Mouse (Mus musculus): ENCODE measurements around the gene Slc9a7. TPM values are rescaled to one million over a fixed set of nuclear protein-coding genes. Genes with fewer than 3 reads are reported as not detected.

Slc9a7 gene
- polyA plus RNA-seq, 1 experiment from 2014 or later = 5.0 TPM

DNA sequence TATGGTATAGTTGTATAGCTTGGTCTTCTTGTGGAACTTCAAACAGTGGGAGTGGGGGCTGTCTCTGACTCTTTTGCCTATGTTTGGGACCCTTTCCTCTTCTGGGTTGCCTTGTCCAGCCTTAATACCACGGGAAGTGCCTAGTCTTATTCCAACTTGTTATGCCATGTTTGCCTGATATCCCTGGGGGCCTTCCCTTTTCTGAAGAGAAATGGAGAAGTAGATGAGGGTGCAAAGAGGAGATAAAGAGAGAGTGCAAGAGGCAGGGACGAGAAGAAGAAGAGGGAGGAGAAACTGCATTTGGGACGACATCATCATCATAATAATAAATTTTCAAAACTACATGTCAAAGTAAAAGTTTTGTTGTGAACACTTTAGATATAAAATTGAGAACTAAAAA lies 21.6 kb downstream of the Slc9a7 start:
- Histone ChIP-seq H3K27me3 (no peaks in the 10 kb centered on the region), H3K9ac (replicated peaks) (no peak overlapping the region), H3K9me3 (no peaks in the 10 kb centered on the region), H3K4me3 (replicated peaks) (no peak overlapping the region), H3K36me3 (no peaks in the 10 kb centered on the region), H3K4me2 (replicated peaks) (no peak overlapping the region), H3K4me1 (replicated peaks) (no peaks in the 10 kb centered on the region), H3K27ac (no peak overlapping the region)
- 79% methylated on average over 3 of the region's 3 CpGs for WGBS
- ATAC-seq = no peak

- H3K4me1 ChIP-seq (replicated peaks) = no peaks in the 10 kb centered on the region
- WGBS = 84% methylated on average over 2 of the region's 2 CpGs
- no peak for ATAC-seq
Measured at GRCm38 (mm10) chrX:20264370-20264769, 27.2 kb downstream of the Slc9a7 start.

DNA sequence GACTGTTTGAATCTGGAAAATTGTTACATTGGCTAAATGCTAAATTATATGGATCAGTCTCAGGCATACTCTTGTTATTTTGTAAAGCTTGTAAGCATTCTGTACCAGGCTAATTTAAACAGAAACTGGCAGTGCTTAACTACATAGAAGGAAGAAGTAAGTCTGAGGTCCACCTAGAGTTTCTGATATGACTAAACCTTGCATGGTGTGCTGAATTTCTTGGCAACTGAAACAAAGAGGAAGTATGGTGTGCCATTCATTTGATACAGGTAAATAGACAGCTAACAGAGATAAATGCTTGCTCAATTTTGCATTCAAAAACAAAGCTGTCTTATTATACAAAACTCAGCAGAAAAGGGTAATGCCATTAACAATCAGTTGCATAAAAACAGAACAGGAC lies 63.5 kb downstream of the Slc9a7 start:
- no peak overlapping the region for H3K27ac ChIP-seq
- no peak overlapping the region for H3K4me3 ChIP-seq (replicated peaks)
- no peaks in the 10 kb centered on the region for H3K27me3 ChIP-seq
- no peaks in the 10 kb centered on the region for H3K36me3 ChIP-seq
- H3K4me1 ChIP-seq (replicated peaks) = no peaks in the 10 kb centered on the region
- no peak overlapping the region for H3K4me2 ChIP-seq (replicated peaks)
- H3K9ac ChIP-seq (replicated peaks) = no peak overlapping the region
- no peaks in the 10 kb centered on the region for H3K9me3 ChIP-seq
- ATAC-seq = no peak

More at GRCm38 (mm10) chrX:20264370-20264769, 27.2 kb downstream of the Slc9a7 start:
- Histone ChIP-seq H3K4me3 (replicated peaks) (no peak overlapping the region), H3K27ac (no peak overlapping the region), H3K36me3 (no peaks in the 10 kb centered on the region), H3K4me2 (replicated peaks) (no peak overlapping the region), H3K27me3 (no peaks in the 10 kb centered on the region), H3K9me3 (no peaks in the 10 kb centered on the region), H3K9ac (replicated peaks) (no peak overlapping the region)

GRCm38 (mm10) chrX:20221486-20221885 lies 70.1 kb downstream of the Slc9a7 start:
- 100% methylated on average over 2 of the region's 2 CpGs for WGBS
- no peak for ATAC-seq
- H3K36me3 ChIP-seq = no peaks in the 10 kb centered on the region
- no peaks in the 10 kb centered on the region for H3K27me3 ChIP-seq
- no peak overlapping the region for H3K4me2 ChIP-seq (replicated peaks)
- H3K4me1 ChIP-seq (replicated peaks) = no peaks in the 10 kb centered on the region
- H3K9me3 ChIP-seq = no peaks in the 10 kb centered on the region
- H3K4me3 ChIP-seq (replicated peaks) = no peak overlapping the region
- no peak overlapping the region for H3K27ac ChIP-seq
- no peak overlapping the region for H3K9ac ChIP-seq (replicated peaks)

GRCm38 (mm10) chrX:20185616-20186015 lies 106.0 kb downstream of the Slc9a7 start:
- Histone ChIP-seq H3K27ac (no peak overlapping the region), H3K36me3 (no peaks in the 10 kb centered on the region), H3K9ac (replicated peaks) (no peak overlapping the region), H3K4me3 (replicated peaks) (no peak overlapping the region), H3K4me1 (replicated peaks) (no peaks in the 10 kb centered on the region), H3K9me3 (no peaks in the 10 kb centered on the region), H3K27me3 (no peaks in the 10 kb centered on the region), H3K4me2 (replicated peaks) (no peak overlapping the region)
- 70% methylated on average over 3 of the region's 3 CpGs for WGBS
- ATAC-seq = no peak

DNA sequence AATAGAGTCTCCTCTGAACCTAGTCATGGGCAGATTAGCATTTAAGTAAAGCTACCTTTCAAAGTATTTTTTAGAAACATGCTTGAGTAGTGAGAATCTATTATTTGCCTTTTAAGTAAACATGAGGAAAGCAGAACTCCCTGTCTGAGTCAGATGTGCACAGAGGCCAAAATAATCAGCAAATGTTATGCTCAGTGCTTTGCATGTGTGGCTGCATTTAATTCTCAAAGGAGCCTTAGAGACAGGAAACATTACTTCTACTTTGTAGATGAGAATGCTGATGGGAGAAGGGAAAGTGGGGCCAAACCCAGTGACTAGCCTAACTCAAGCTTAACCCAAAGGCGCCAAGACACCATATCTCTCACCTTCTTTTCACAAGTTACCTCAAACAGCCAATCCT lies 114.8 kb downstream of the Slc9a7 start:
- Histone ChIP-seq H3K4me2 (replicated peaks) (no peak overlapping the region), H3K27me3 (no peaks in the 10 kb centered on the region), H3K9me3 (no peaks in the 10 kb centered on the region), H3K27ac (no peak overlapping the region), H3K36me3 (no peaks in the 10 kb centered on the region), H3K9ac (replicated peaks) (no peak overlapping the region), H3K4me1 (replicated peaks) (no peaks in the 10 kb centered on the region), H3K4me3 (replicated peaks) (no peak overlapping the region)
- WGBS = 88% methylated on average over 1 of the region's 1 CpGs
- no peak for ATAC-seq

- H3K36me3 ChIP-seq = no peaks in the 10 kb centered on the region
- no peak for ATAC-seq
Measured at GRCm38 (mm10) chrX:20168430-20168829, 123.2 kb downstream of the Slc9a7 start.

GRCm38 (mm10) chrX:20164984-20165383 lies 126.6 kb downstream of the Slc9a7 start:
- Histone ChIP-seq H3K4me2 (replicated peaks) (no peak overlapping the region), H3K27ac (no peak overlapping the region), H3K36me3 (no peaks in the 10 kb centered on the region), H3K4me1 (replicated peaks) (no peaks in the 10 kb centered on the region), H3K9me3 (no peaks in the 10 kb centered on the region), H3K9ac (replicated peaks) (no peak overlapping the region), H3K27me3 (no peaks in the 10 kb centered on the region), H3K4me3 (replicated peaks) (no peak overlapping the region)
- no peak for ATAC-seq
- 78% methylated on average over 3 of the region's 3 CpGs for WGBS

More at GRCm38 (mm10) chrX:20168430-20168829, 123.2 kb downstream of the Slc9a7 start:
- H3K9ac ChIP-seq (replicated peaks) = no peak overlapping the region
- no peak overlapping the region for H3K27ac ChIP-seq
- H3K9me3 ChIP-seq = no peaks in the 10 kb centered on the region
- H3K4me1 ChIP-seq (replicated peaks) = no peaks in the 10 kb centered on the region
- no peak overlapping the region for H3K4me3 ChIP-seq (replicated peaks)
- H3K27me3 ChIP-seq = no peaks in the 10 kb centered on the region
- no peak overlapping the region for H3K4me2 ChIP-seq (replicated peaks)

DNA sequence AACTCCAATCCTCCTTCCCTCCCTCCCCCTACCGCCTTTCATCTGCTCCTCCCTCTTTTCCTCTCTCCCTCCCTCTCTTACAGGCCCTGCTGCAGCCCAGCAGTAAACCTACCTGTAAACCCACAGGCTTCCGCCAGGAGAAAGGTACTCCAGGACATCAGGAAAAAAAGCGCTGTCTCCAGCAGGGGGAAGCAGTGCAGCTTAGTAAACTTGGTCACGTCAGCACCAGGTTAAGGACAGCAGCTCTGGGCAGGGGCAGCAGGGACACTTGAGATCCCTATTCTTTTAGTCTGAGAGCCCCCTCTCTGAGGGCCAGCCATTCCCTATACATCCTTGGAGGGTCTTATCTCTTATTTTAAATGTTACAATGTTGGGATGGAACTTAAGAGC lies 129.3 kb downstream of the Slc9a7 start:
- no peaks in the 10 kb centered on the region for H3K9me3 ChIP-seq
- H3K4me3 ChIP-seq (replicated peaks) = no peak overlapping the region
- WGBS = 12% methylated on average over 4 of the region's 4 CpGs
- H3K9ac ChIP-seq (replicated peaks) = no peak overlapping the region
- H3K27me3 ChIP-seq = no peaks in the 10 kb centered on the region
- no peaks in the 10 kb centered on the region for H3K4me1 ChIP-seq (replicated peaks)
- H3K27ac ChIP-seq = no peak overlapping the region
- ATAC-seq = peak; percentile 65
- H3K36me3 ChIP-seq = no peaks in the 10 kb centered on the region
- no peak overlapping the region for H3K4me2 ChIP-seq (replicated peaks)

- Histone ChIP-seq H3K27me3 (no peaks in the 10 kb centered on the region), H3K9ac (replicated peaks) (no peak overlapping the region), H3K4me3 (replicated peaks) (no peak overlapping the region), H3K36me3 (no peaks in the 10 kb centered on the region), H3K27ac (no peak overlapping the region), H3K9me3 (no peaks in the 10 kb centered on the region), H3K4me1 (replicated peaks) (no peaks in the 10 kb centered on the region), H3K4me2 (replicated peaks) (no peak overlapping the region)
- WGBS = 58% methylated on average over 9 of the region's 9 CpGs
- no peak for ATAC-seq
Measured at GRCm38 (mm10) chrX:20161687-20162321, 129.8 kb downstream of the Slc9a7 start.

DNA sequence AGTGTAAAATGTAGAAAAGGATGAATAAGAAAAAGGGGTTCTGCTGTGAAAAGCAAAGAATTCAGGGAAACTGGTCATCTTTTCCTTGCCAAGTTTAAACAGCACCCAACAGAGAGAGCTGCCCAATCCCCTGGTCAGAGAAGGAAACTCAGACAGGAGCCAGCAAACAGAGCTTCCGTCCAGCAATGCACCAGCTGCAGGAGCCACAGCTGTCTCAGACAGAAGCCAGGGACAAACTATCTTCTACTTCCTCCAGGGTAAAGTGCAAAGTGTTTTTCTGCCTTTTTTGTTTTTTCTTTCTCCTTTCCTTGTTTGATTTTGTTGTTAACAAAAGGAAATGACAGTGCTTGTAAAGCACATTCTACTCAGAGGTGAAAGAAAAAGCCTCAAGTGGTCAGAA lies 131.3 kb downstream of the Slc9a7 start:
- H3K4me3 ChIP-seq (replicated peaks) = no peak overlapping the region
- H3K9me3 ChIP-seq = no peaks in the 10 kb centered on the region
- no peaks in the 10 kb centered on the region for H3K27me3 ChIP-seq
- H3K4me1 ChIP-seq (replicated peaks) = no peaks in the 10 kb centered on the region
- H3K36me3 ChIP-seq = no peaks in the 10 kb centered on the region
- no peak for ATAC-seq
- no peak overlapping the region for H3K27ac ChIP-seq
- 62% methylated on average over 1 of the region's 1 CpGs for WGBS
- no peak overlapping the region for H3K4me2 ChIP-seq (replicated peaks)
- no peak overlapping the region for H3K9ac ChIP-seq (replicated peaks)

GRCm38 (mm10) chrX:20157519-20157918 lies 134.1 kb downstream of the Slc9a7 start:
- WGBS = 15% methylated on average over 2 of the region's 2 CpGs
- ATAC-seq = no peak

DNA sequence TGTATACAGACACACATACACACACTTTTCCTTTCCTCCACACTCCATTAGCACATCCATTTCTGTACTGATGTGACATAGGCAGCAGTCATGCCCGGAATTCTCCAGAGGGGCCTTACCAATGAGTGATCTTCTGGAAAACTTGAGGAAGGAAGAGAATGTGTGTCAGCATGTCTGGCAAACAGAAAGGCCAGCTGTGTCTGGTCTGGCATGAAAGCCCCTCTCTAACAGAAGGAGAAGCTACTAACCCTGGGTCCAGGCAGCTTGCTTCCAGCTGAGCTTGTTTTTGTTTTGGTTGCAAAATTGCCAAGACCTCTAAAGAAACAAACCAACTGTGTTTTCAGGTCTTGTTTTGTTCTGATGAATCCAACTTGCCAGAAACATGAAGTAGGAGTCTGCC lies 162.1 kb downstream of the Slc9a7 start:
- H3K4me2 ChIP-seq (replicated peaks) = no peak overlapping the region
- no peaks in the 10 kb centered on the region for H3K9me3 ChIP-seq
- H3K27ac ChIP-seq = no peak overlapping the region
- 89% methylated on average over 1 of the region's 1 CpGs for WGBS
- H3K27me3 ChIP-seq = no peaks in the 10 kb centered on the region
- H3K4me1 ChIP-seq (replicated peaks) = no peaks in the 10 kb centered on the region
- no peak for ATAC-seq
- no peak overlapping the region for H3K4me3 ChIP-seq (replicated peaks)
- H3K9ac ChIP-seq (replicated peaks) = no peak overlapping the region
- H3K36me3 ChIP-seq = no peaks in the 10 kb centered on the region

More at GRCm38 (mm10) chrX:20157519-20157918, 134.1 kb downstream of the Slc9a7 start:
- Histone ChIP-seq H3K4me2 (replicated peaks) (no peak overlapping the region), H3K9me3 (no peaks in the 10 kb centered on the region), H3K9ac (replicated peaks) (no peak overlapping the region), H3K4me1 (replicated peaks) (no peaks in the 10 kb centered on the region), H3K27me3 (no peaks in the 10 kb centered on the region), H3K4me3 (replicated peaks) (no peak overlapping the region), H3K36me3 (no peaks in the 10 kb centered on the region), H3K27ac (no peak overlapping the region)
